Mouse (Mus musculus): ENCODE measurements around the gene Srrm4. TPM values are rescaled to one million over a fixed set of nuclear protein-coding genes. Genes with fewer than 3 reads are reported as not detected.

The Srrm4 gene
- polyA plus RNA-seq, 1 experiment from 2014 or later = 0.47 TPM

DNA sequence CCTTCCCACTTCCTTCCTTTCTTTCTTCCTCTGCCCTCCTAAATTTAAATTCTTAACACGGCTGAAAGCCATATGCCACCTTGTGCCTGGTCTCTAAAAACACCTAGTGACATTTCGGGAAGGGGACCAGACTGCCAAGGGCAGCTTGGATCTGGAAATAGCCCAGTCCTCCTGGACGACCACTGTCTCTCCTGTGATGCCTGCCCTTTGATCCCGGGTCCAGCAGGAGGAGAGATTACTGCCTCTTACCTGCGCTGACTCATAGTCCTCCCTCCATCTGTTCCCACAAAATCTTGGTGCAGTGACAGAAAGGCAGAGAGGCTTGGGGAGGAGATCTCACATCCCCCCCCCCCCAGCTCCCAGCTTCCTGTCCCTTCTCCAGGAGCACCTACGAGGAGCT is 27.9 kb downstream of the Srrm4 start:
- H3K9ac ChIP-seq (ENCODE audit: low read depth, low read length) = no peak overlapping the region
- no peak overlapping the region for H3K4me2 ChIP-seq (ENCODE audit: low read depth, low read length)
- H3K4me3 ChIP-seq (ENCODE audit: low read depth, low read length) = no peak overlapping the region
- no peak overlapping the region for H3K27ac ChIP-seq (ENCODE audit: low read length)
- H3K36me3 ChIP-seq (ENCODE audit: control insufficient read depth, insufficient read depth) = no peaks in the 10 kb centered on the region
- H3K4me1 ChIP-seq (ENCODE audit: control insufficient read depth, low read depth, low read length) = no peaks in the 10 kb centered on the region
- H3K27me3 ChIP-seq (ENCODE audit: control insufficient read depth, insufficient read depth, low read depth, low read length) = no peaks in the 10 kb centered on the region
- WGBS (ENCODE audit: insufficient replicate concordance) = 42% methylated on average over 6 of the region's 6 CpGs
- no peaks in the 10 kb centered on the region; the same call in 1 of the 2 replicates for H3K9me3 ChIP-seq (replicated peaks; ENCODE audit: control insufficient read depth, low read length)
- no peak for ATAC-seq (ENCODE audit: low read depth)

DNA sequence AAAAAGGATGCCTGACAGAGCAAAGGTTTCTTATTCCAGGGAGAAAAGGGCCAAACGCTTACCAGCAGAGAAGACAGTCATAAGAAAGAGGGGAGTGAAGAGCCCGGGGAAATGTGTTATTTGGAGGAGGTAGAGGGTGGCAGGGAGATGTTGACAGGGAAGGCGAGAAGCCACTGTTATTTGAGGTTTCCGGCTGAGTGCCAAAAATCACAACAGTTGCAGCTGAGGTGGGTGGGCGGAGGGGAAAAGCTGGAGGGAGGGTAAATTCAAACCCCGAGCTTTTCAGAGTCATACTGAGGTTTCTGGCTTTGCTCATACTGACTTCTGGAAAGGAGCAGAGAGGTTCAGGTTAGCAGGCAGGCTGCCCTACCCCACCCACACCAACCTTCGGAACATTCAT is 32.5 kb downstream of the Srrm4 start:
- H3K9ac ChIP-seq (ENCODE audit: low read depth, low read length) = no peak overlapping the region
- ATAC-seq (ENCODE audit: low read depth) = no peak
- H3K27ac ChIP-seq (ENCODE audit: low read length) = no peak overlapping the region
- WGBS (ENCODE audit: insufficient replicate concordance) = 50% methylated on average over 7 of the region's 7 CpGs
- no peak overlapping the region for H3K4me3 ChIP-seq (ENCODE audit: low read depth, low read length)
- no peaks in the 10 kb centered on the region for H3K9me3 ChIP-seq (replicated peaks; ENCODE audit: control insufficient read depth, low read length)
- H3K4me2 ChIP-seq (ENCODE audit: low read depth, low read length) = no peak overlapping the region
- no peaks in the 10 kb centered on the region for H3K4me1 ChIP-seq (ENCODE audit: control insufficient read depth, low read depth, low read length)
- no peaks in the 10 kb centered on the region for H3K27me3 ChIP-seq (ENCODE audit: control insufficient read depth, insufficient read depth, low read depth, low read length)
- no peaks in the 10 kb centered on the region for H3K36me3 ChIP-seq (ENCODE audit: control insufficient read depth, insufficient read depth)

DNA sequence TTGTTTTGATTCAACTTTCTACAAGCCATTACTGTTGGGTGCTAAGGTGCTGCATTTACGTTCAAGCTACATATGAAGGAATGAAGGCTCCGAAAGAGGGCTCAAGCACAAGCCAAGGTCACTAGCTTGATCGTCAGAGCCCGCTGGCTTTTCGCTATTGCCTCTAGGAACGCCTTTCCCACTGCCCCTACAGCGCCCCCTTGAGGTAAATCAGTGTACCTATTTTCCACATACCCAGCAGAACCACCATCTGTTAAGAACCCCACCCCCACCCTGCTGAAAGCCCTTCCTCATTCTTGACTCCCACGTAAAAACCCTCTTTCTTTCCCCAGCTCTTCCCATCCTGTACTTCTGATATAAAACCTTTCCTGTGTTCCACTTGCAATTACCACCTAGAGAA is 35.0 kb downstream of the Srrm4 start:
- no peaks in the 10 kb centered on the region for H3K36me3 ChIP-seq (ENCODE audit: control insufficient read depth, insufficient read depth)
- no peaks in the 10 kb centered on the region for H3K4me1 ChIP-seq (ENCODE audit: control insufficient read depth, low read depth, low read length)
- H3K4me2 ChIP-seq (ENCODE audit: low read depth, low read length) = no peak overlapping the region
- H3K27me3 ChIP-seq (ENCODE audit: control insufficient read depth, insufficient read depth, low read depth, low read length) = no peaks in the 10 kb centered on the region
- 42% methylated on average over 8 of the region's 8 CpGs for WGBS (ENCODE audit: insufficient replicate concordance)
- no peak overlapping the region for H3K9ac ChIP-seq (ENCODE audit: low read depth, low read length)
- no peak overlapping the region for H3K27ac ChIP-seq (ENCODE audit: low read length)
- no peak for ATAC-seq (ENCODE audit: low read depth)
- H3K4me3 ChIP-seq (ENCODE audit: low read depth, low read length) = no peak overlapping the region
- H3K9me3 ChIP-seq (replicated peaks; ENCODE audit: control insufficient read depth, low read length) = no peaks in the 10 kb centered on the region

DNA sequence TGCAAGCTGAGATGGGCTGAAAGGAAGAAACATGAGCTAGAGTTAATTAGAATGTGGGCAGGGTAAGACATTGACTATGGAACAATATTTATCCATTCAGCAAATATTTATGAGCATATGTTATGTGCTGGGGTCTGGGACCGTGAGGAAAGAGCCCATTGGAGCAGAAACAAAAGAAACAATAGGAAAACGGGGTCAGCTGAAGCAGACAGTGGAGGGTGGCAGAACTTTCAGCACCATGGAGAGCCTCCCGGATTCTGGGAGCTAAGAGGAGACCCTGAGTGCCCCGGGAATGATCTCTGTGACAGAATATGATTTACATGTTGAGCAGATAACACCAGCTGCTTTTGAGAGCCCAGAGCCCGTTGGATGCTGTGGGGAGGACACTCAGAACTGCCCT is 37.7 kb downstream of the Srrm4 start:
- no peak for ATAC-seq (ENCODE audit: low read depth)
- H3K4me3 ChIP-seq (ENCODE audit: low read depth, low read length) = no peak overlapping the region
- H3K9me3 ChIP-seq (replicated peaks; ENCODE audit: control insufficient read depth, low read length) = no peaks in the 10 kb centered on the region
- no peaks in the 10 kb centered on the region for H3K36me3 ChIP-seq (ENCODE audit: control insufficient read depth, insufficient read depth)
- 7% methylated on average over 5 of the region's 5 CpGs for WGBS (ENCODE audit: insufficient replicate concordance)
- no peak overlapping the region for H3K27ac ChIP-seq (ENCODE audit: low read length)
- H3K4me1 ChIP-seq (ENCODE audit: control insufficient read depth, low read depth, low read length) = no peaks in the 10 kb centered on the region
- H3K4me2 ChIP-seq (ENCODE audit: low read depth, low read length) = no peak overlapping the region
- no peak overlapping the region for H3K9ac ChIP-seq (ENCODE audit: low read depth, low read length)
- H3K27me3 ChIP-seq (ENCODE audit: control insufficient read depth, insufficient read depth, low read depth, low read length) = no peaks in the 10 kb centered on the region

DNA sequence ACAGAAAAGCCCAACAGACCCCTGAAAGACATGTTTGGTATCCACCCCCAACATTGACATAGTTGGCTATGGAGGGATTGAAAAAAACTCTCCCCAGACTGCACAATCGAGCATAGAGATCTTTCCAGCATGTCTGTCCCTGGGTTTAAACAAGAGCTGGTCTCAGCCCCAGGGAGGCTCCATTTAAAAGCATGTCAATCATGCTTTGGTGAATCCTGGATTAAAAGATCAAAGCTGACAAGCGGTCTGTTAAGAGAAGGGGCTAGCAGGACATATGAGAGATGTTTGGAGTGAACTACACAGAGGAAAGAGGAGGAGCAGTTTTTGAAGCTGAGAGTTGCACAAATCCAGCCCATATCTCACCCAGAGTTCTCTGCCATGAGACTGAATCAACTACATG is 38.5 kb downstream of the Srrm4 start:
- Histone ChIP-seq H3K9me3 (replicated peaks; ENCODE audit: control insufficient read depth, low read length) (no peaks in the 10 kb centered on the region), H3K27me3 (ENCODE audit: control insufficient read depth, insufficient read depth, low read depth, low read length) (no peaks in the 10 kb centered on the region), H3K4me3 (ENCODE audit: low read depth, low read length) (no peak overlapping the region), H3K4me2 (ENCODE audit: low read depth, low read length) (no peak overlapping the region), H3K9ac (ENCODE audit: low read depth, low read length) (no peak overlapping the region), H3K4me1 (ENCODE audit: control insufficient read depth, low read depth, low read length) (no peaks in the 10 kb centered on the region), H3K27ac (ENCODE audit: low read length) (no peak overlapping the region), H3K36me3 (ENCODE audit: control insufficient read depth, insufficient read depth) (no peaks in the 10 kb centered on the region)
- no peak for ATAC-seq (ENCODE audit: low read depth)
- WGBS (ENCODE audit: insufficient replicate concordance) = 39% methylated on average over 2 of the region's 2 CpGs

DNA sequence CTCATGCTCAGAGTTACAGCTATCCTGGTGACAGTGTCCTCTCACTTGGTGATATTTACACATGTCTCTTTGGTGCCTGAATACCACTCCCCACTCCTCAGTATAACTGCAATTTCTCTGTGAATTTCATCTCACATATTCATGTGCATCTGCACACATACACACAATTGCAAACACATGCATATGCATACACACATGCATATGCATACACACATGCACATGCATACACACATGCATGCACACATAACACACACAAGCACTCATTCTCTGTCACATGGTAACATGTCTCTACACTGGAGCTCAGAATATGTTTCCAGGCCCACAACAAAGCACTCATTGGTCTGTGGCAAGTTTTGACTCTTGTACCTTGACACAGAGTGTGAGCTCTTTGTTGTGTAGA is 39.0 kb downstream of the Srrm4 start:
- Histone ChIP-seq H3K27ac (ENCODE audit: low read length) (no peak overlapping the region), H3K4me1 (ENCODE audit: control insufficient read depth, low read depth, low read length) (no peaks in the 10 kb centered on the region), H3K4me2 (ENCODE audit: low read depth, low read length) (no peak overlapping the region), H3K27me3 (ENCODE audit: control insufficient read depth, insufficient read depth, low read depth, low read length) (no peaks in the 10 kb centered on the region), H3K9me3 (replicated peaks; ENCODE audit: control insufficient read depth, low read length) (0 out of 2 replicates have a peak, but pooled peaks cover 1% of the 10 kb centered on the region), H3K4me3 (ENCODE audit: low read depth, low read length) (no peak overlapping the region), H3K36me3 (ENCODE audit: control insufficient read depth, insufficient read depth) (no peaks in the 10 kb centered on the region), H3K9ac (ENCODE audit: low read depth, low read length) (no peak overlapping the region)
- ATAC-seq (ENCODE audit: low read depth) = no peak

DNA sequence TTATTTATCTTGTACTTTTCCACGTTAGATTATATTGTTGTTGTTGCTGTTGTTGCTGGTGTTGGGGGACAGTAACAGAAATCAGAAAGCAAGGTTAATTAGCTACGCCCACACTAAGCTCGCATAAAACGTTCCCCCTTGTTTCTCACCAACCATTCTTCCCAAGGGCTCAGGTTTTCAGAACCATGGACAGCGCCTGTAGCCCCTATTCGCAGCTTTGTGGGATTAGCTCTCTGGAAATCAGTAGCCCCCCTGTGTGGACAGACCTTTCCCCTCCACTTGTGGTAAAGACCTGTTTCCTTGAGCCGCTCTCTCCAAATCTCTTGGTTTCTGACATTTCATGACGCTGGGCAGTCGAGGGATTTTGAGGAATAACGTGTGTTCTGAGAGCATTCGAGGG is 45.9 kb downstream of the Srrm4 start:
- peaks cover 3% of the 10 kb centered on the region; the same call in 1 of the 2 replicates for H3K9me3 ChIP-seq (replicated peaks; ENCODE audit: control insufficient read depth, low read length)
- 31% methylated on average over 11 of the region's 11 CpGs for WGBS (ENCODE audit: insufficient replicate concordance)
- ATAC-seq (ENCODE audit: low read depth) = no peak
- no peak overlapping the region for H3K9ac ChIP-seq (ENCODE audit: low read depth, low read length)
- H3K4me1 ChIP-seq (ENCODE audit: control insufficient read depth, low read depth, low read length) = no peaks in the 10 kb centered on the region
- H3K27ac ChIP-seq (ENCODE audit: low read length) = no peak overlapping the region
- no peak overlapping the region for H3K4me2 ChIP-seq (ENCODE audit: low read depth, low read length)
- no peaks in the 10 kb centered on the region for H3K27me3 ChIP-seq (ENCODE audit: control insufficient read depth, insufficient read depth, low read depth, low read length)
- no peak overlapping the region for H3K4me3 ChIP-seq (ENCODE audit: low read depth, low read length)
- no peaks in the 10 kb centered on the region for H3K36me3 ChIP-seq (ENCODE audit: control insufficient read depth, insufficient read depth)

DNA sequence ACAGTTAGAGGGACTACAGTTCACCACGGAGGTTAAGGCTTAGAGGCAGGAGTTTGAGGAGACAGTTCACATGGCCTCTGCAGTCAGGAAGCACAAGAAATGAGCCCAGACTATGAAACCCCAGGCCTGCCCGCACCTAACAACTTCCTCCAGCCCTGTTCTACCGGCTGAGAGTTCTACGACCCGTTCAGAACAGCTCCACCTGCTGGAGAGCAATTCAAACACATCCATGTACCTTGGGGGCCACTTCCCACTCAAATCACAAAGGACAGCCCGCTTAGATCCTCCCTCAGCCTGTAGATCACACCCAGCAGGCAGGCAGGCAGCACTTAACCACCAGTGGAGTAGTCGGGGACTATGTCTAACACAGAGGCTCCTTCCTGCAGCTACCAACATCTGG is 49.3 kb downstream of the Srrm4 start:
- WGBS (ENCODE audit: insufficient replicate concordance) = 44% methylated on average over 7 of the region's 7 CpGs
- Histone ChIP-seq H3K9ac (ENCODE audit: low read depth, low read length) (no peak overlapping the region), H3K4me1 (ENCODE audit: control insufficient read depth, low read depth, low read length) (no peaks in the 10 kb centered on the region), H3K9me3 (replicated peaks; ENCODE audit: control insufficient read depth, low read length) (no peaks in the 10 kb centered on the region; the same call in none of the 2 replicates), H3K4me2 (ENCODE audit: low read depth, low read length) (no peak overlapping the region), H3K27ac (ENCODE audit: low read length) (no peak overlapping the region), H3K27me3 (ENCODE audit: control insufficient read depth, insufficient read depth, low read depth, low read length) (no peaks in the 10 kb centered on the region), H3K4me3 (ENCODE audit: low read depth, low read length) (no peak overlapping the region), H3K36me3 (ENCODE audit: control insufficient read depth, insufficient read depth) (no peaks in the 10 kb centered on the region)
- no peak for ATAC-seq (ENCODE audit: low read depth)

DNA sequence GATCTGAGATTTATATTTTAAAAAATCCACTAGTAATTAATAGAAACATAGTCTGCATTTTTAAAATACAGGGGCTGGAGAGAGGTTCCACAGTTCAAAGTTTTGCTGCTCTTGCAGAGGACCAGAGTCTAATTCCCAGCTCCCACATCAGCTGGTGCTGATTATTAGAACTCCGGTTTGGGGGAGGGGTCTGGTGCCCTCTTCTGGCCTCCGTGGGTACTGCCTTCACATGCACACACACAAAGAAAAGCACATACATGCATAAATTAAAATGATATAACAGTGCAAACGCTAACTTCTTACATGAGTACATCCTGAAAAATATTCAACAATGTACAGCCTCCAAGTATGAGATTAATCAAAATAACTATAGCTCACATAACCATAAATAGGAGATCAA is 50.5 kb downstream of the Srrm4 start:
- Histone ChIP-seq H3K9ac (ENCODE audit: low read depth, low read length) (no peak overlapping the region), H3K36me3 (ENCODE audit: control insufficient read depth, insufficient read depth) (no peaks in the 10 kb centered on the region), H3K27me3 (ENCODE audit: control insufficient read depth, insufficient read depth, low read depth, low read length) (no peaks in the 10 kb centered on the region), H3K4me3 (ENCODE audit: low read depth, low read length) (no peak overlapping the region), H3K4me1 (ENCODE audit: control insufficient read depth, low read depth, low read length) (no peaks in the 10 kb centered on the region), H3K27ac (ENCODE audit: low read length) (no peak overlapping the region), H3K9me3 (replicated peaks; ENCODE audit: control insufficient read depth, low read length) (no peaks in the 10 kb centered on the region; the same call in none of the 2 replicates), H3K4me2 (ENCODE audit: low read depth, low read length) (no peak overlapping the region)
- WGBS (ENCODE audit: insufficient replicate concordance) = 56% methylated on average over 3 of the region's 3 CpGs
- ATAC-seq (ENCODE audit: low read depth) = no peak

DNA sequence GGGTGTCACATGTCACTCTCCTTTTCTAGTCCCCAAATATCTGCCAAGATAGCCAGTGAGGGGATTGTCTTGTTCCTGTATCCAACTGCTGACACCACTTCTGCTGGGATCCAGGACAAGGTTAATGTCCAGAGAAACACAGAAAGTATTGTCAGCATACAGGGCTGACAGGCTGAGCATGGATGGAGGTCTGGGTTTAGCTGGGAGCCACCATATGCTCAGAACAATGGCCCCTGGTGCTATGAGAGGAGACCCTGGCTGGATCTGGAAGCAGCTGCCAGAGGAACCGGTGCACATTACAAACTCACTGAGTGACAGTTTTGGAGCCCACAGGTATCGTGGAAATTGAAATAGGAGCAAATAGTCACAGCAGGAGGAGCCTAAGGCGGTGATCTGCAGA is 52.3 kb downstream of the Srrm4 start:
- Histone ChIP-seq H3K36me3 (ENCODE audit: control insufficient read depth, insufficient read depth) (no peaks in the 10 kb centered on the region), H3K9ac (ENCODE audit: low read depth, low read length) (no peak overlapping the region), H3K4me3 (ENCODE audit: low read depth, low read length) (no peak overlapping the region), H3K9me3 (replicated peaks; ENCODE audit: control insufficient read depth, low read length) (no peaks in the 10 kb centered on the region; the same call in none of the 2 replicates), H3K4me1 (ENCODE audit: control insufficient read depth, low read depth, low read length) (no peaks in the 10 kb centered on the region), H3K4me2 (ENCODE audit: low read depth, low read length) (no peak overlapping the region), H3K27ac (ENCODE audit: low read length) (no peak overlapping the region), H3K27me3 (ENCODE audit: control insufficient read depth, insufficient read depth, low read depth, low read length) (no peaks in the 10 kb centered on the region)
- 33% methylated on average over 3 of the region's 3 CpGs for WGBS (ENCODE audit: insufficient replicate concordance)
- no peak for ATAC-seq (ENCODE audit: low read depth)

All from liver, embryonic 16.5 days (tissue).